Mouse (Mus musculus) central nervous system, embryonic 14 days (tissue): Measurements from ENCODE around the gene Clec3b. TPM values are rescaled to one million over a fixed set of nuclear protein-coding genes. Genes with fewer than 3 reads are reported as not detected.

Experiments used
- polyA plus RNA-seq: library from polyadenylated mRNA; depleted of rRNA; stranded (reverse); fragments of >200 nt; gene quantifications from 2 replicates; pipeline ENCODE4 v1.2.3, GENCODE M21; 2012; rRNA removed

The Clec3b gene
- 3.6 and 6.6 TPM in 2 replicates for polyA plus RNA-seq

DNA sequence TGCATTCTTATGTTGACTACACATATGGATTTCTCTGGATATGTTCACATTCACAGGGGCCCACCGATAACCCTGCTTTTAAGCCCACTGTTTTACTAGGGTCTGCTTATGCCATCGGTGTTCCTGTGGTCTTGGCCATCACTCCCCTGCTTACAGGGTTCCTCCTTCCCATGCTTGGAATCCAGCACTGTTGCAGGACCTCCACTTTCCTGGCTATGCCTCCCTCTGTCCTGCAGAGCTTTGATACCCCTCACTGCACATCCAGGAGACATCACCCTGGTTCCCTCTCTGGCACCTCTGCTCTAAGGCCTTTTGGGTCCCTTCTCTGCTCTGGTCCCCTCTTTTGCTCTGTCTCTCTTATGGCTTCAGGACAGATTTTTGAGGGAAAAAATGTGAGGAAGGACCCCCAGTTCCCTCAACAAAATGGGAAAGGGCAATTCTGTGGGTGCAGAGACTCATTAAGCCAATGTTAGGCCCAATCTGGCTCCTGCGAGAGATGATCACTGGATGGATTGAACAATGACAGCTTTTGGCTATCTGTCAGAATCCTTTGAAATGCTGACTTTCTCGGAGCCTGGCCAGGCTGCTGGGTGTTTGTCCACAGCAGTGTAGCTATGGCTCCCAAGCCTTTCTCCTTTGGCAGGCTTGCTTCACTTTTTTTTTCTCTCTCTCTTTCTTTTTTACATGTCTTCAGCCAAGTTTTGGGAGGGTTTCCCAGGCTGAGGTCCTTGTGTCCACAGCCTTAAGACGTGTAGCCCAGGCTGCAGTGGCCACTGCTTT lies at the start of gene Clec3b:
Clec3b (plus strand) TSS at position 706 of the 780 bp plus-strand sequence.

GRCm38 (mm10) chr9:123112805-123113521 lies 37.8 kb upstream of the Clec3b start, which contains the start of the genes Zdhhc3 and Exosc7:
Gene Zdhhc3, minus strand, starts transcription at chr9:123113205.
Gene Exosc7, plus strand, starts transcription at chr9:123113215.

Other genes starting within 250 kb of the Clec3b start
- 14.2 and 15.0 TPM in 2 replicates for gene Zfp105, start 227.9 kb upstream of the Clec3b start, polyA plus RNA-seq
- 19.4 and 20.4 TPM in 2 replicates for gene 1110059G10Rik, start 199.9 kb upstream of the Clec3b start, polyA plus RNA-seq
- gene Kif15, start 199.9 kb upstream of the Clec3b start, polyA plus RNA-seq, result 26.2 and 30.5 TPM in 2 replicates
- gene Tmem42, start 129.6 kb upstream of the Clec3b start, polyA plus RNA-seq, result 16.9 and 18.3 TPM in 2 replicates
- 0.45 and 0.52 TPM in 2 replicates for gene Tgm4, start 116.2 kb upstream of the Clec3b start, polyA plus RNA-seq
- gene Zdhhc3, start 37.7 kb upstream of the Clec3b start, polyA plus RNA-seq, result 60.8 and 61.5 TPM in 2 replicates
- gene Exosc7, start 37.7 kb upstream of the Clec3b start, polyA plus RNA-seq, result 92.6 and 92.7 TPM in 2 replicates
- 0.11 and 1.6 TPM in 2 replicates for gene Cdcp1, start 65.1 kb downstream of the Clec3b start, polyA plus RNA-seq
- gene Tmem158, start 109.8 kb downstream of the Clec3b start, polyA plus RNA-seq, result 29.9 and 30.8 TPM in 2 replicates
- 860 and 934 TPM in 2 replicates for gene Lars2, start 216.0 kb downstream of the Clec3b start, polyA plus RNA-seq